Mouse (Mus musculus): Measurements from ENCODE around the gene Herc4.
"Not testable (repeated sequence)": the region's sequence is repeated elsewhere in the genome, so short reads cannot be mapped to it uniquely, and the experiment has no call there.

The Herc4 gene

GRCm38 (mm10) chr10:63351099-63351498 is 107.5 kb downstream of the Herc4 start:
- not testable (repeated sequence) for DNase-seq (ENCODE audit: low read depth, low spot score)

- no peak for DNase-seq (ENCODE audit: low read depth, low spot score)
Observed at GRCm38 (mm10) chr10:63352111-63352510, 108.5 kb downstream of the Herc4 start.

DNA sequence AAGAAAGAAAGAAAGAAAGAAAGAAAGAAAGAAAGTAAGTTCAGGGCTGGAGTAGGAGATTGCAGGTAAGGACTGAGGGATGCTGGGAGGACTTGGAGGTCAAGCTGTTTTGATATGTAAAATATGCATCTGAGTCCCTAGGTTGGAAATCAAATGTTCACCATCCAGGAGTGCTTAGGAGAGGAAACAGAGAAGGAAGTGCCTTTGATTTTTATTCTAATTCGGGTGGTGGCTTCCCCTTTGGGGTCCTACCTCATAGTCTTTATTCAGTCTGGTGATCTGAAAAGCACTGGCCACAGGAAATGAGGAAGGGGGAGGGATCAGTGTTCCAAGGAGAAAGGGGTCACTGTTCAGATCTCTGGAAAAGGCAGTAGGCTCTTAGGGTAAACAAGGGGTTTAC is 116.9 kb downstream of the Herc4 start:
- no peak for DNase-seq (ENCODE audit: low read depth, low spot score)

- no peak for DNase-seq (ENCODE audit: low read depth, low spot score)
Observed at GRCm38 (mm10) chr10:63365918-63366455, 122.4 kb downstream of the Herc4 start.

- no peak for DNase-seq (ENCODE audit: low read depth, low spot score)
Observed at GRCm38 (mm10) chr10:63367386-63367785, 123.8 kb downstream of the Herc4 start.

Data from retina, adult 2 months (tissue).